In genomic region chr3:54886501-54886900, GRCm38 (mm10) we compare ENCODE assay signal across 22 mouse cellular contexts. TPM values are rescaled to one million over a fixed set of nuclear protein-coding genes. Genes with fewer than 3 reads are reported as not detected.
"Had no signal": no experiment of that assay in that cellular context is flagged by ENCODE, and none has a peak within 500 bp of the region (broad histone marks: within the 10 kb centered on the region; RNA-seq: fewer than 3 reads in every experiment).

No protein-coding gene starts in this region.

- DNase-seq: lung, adult 2 months; lung, postnatal 14 days; lung, postnatal 36 days; right cerebral cortex, postnatal 14 days; thymus, adult 2 months; thymus, postnatal 25 days; thymus, postnatal 4 days had no signal

- H3K4me2 ChIP-seq: lung, embryonic 15.5 days; midbrain, embryonic 11.5 days; midbrain, embryonic 13.5 days; midbrain, embryonic 15.5 days; neural tube, embryonic 12.5 days; stomach, embryonic 15.5 days had no signal

- H3K9me3 ChIP-seq: lung, embryonic 15.5 days; midbrain, embryonic 13.5 days; midbrain, embryonic 15.5 days; neural tube, embryonic 12.5 days; stomach, embryonic 15.5 days had no signal

- ATAC-seq: lung, postnatal 0 days; midbrain, embryonic 13.5 days; midbrain, embryonic 15.5 days had no signal

- H3K27me3 ChIP-seq: lung, embryonic 15.5 days; megakaryocyte, embryonic 14.5 days; midbrain, embryonic 13.5 days; midbrain, embryonic 15.5 days; neural tube, embryonic 12.5 days; stomach, embryonic 15.5 days had no signal

- H3K4me1 ChIP-seq: lung, embryonic 15.5 days; megakaryocyte, embryonic 14.5 days; midbrain, embryonic 13.5 days; midbrain, embryonic 15.5 days; neural tube, embryonic 12.5 days; stomach, embryonic 15.5 days had no signal

- H3K4me3 ChIP-seq: lung, embryonic 15.5 days; megakaryocyte, embryonic 14.5 days; midbrain, embryonic 13.5 days; midbrain, embryonic 15.5 days; neural tube, embryonic 12.5 days; stomach, embryonic 15.5 days had no signal

- H3K9ac ChIP-seq: lung, embryonic 15.5 days; midbrain, embryonic 13.5 days; midbrain, embryonic 15.5 days; neural tube, embryonic 12.5 days; stomach, embryonic 15.5 days had no signal

- H3K27ac ChIP-seq: lung, embryonic 15.5 days; macrophage; midbrain, embryonic 13.5 days; midbrain, embryonic 15.5 days; neural tube, embryonic 12.5 days; stomach, embryonic 15.5 days; stomach, postnatal 0 days had no signal

- H3K36me3 ChIP-seq: lung, embryonic 15.5 days; midbrain, embryonic 13.5 days; midbrain, embryonic 15.5 days; neural tube, embryonic 12.5 days; stomach, embryonic 15.5 days had no signal

RNA-seq across cellular contexts. Expression of gene Sertm1, which starts 29.2 kb away (rescaled TPM):
- total RNA-seq: megakaryocyte progenitor cell, adult 5-6 weeks; monocyte, adult 5-6 weeks; neutrophil, adult 5-6 weeks had no signal
- polyA plus RNA-seq: lung, adult 2 months; lung, embryonic 15.5 days; lung, postnatal 0 days; macrophage; spleen, adult 2 months; stomach, postnatal 0 days; urinary bladder, adult 2 months had no signal
